Mouse (Mus musculus) embryonic stem cell, embryonic (primary cell): ENCODE data around the gene E2f6.

Experiments used
- CTCF ChIA-PET, 4 experiments: fragments of 300-600 bp in 2 of 4; fragments of 350-600 bp in 2 of 4; sonication (Branson Sonifier 250); formaldehyde crosslinking; loops; one replicate each; lab custom pipeline; 2022; ENCODE audit warnings: inconsistent platforms in 2 of 4; lab: Charles Lee
- POLR2A ChIA-PET, 4 experiments: fragments of 300-600 bp in 2 of 4; fragments of 350-600 bp in 2 of 4; sonication (Branson Sonifier 250); formaldehyde crosslinking; loops; one replicate each; lab custom pipeline; 2022; ENCODE audit warnings: antibody characterized with exemption in 4 of 4, inconsistent platforms in 1 of 4; lab: Charles Lee

Gene E2f6

DNA sequence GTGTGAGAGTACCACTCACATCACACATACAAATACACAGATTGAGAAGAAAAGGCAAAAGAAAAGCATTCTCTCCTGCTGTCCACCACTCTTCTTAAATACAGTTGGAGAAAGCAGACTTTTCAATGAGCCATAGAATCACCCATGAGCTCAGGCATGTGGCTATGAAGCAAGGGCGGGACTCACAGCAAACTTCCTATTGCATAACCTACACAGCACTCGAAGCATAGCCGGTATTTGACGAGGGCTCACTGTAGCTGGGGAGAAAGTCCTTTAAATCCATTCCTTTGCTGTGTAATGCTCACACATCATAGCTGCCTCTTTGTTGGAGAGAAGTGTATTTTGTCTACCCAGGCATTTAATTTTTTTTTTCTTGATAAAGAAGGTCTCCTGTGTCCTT lies 64.5 kb downstream of the E2f6 start:
- CTCF ChIA-PET = interaction anchor here in 1 of 4 experiments (1.8 kb wide), 1 partner anchor 121 kb away, joined by 5 read pairs; no protein-coding TSS in a partner anchor
- POLR2A ChIA-PET = interaction anchor here (0.6 to 1.2 kb wide), 8 partner anchors 8 to 517 kb away, joined by 3 to 6 read pairs (median 4); no protein-coding TSS in a partner anchor

DNA sequence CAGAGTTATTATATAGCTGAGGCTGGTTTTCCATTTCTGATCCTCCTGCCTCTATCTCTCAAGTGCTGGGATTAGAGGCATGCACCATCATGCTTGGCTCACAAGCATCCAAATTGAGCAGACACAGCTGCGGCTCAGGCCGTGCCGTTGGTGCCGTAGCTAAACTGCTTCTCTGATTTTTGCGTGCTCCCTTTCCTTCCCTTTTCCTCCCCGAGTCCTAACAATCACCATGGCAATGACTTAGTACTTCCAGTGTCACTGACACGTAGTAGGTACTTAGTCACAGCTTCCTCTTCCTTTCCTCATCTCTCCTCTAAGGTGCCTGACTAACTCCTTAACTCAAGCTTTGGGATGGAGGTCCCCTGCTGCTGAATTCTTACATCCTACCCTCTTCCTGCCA lies 64.9 kb downstream of the E2f6 start:
- CTCF ChIA-PET = interaction anchor here in 1 of 4 experiments (1.8 kb wide), 1 partner anchor 121 kb away, joined by 5 read pairs; no protein-coding TSS in a partner anchor
- POLR2A ChIA-PET = interaction anchor here (0.6 to 1.2 kb wide), 8 partner anchors 8 to 517 kb away, joined by 3 to 6 read pairs (median 4); no protein-coding TSS in a partner anchor

- ChIA-PET CTCF (no interaction called here), POLR2A (interaction anchor here in 3 of 4 experiments (0.6 to 1.2 kb wide), 5 partner anchors 15 to 68 kb away, joined by 3 to 6 read pairs (median 3); no protein-coding TSS in a partner anchor)
Measured at GRCm38 (mm10) chr12:16876667-16877066, 65.9 kb downstream of the E2f6 start.

DNA sequence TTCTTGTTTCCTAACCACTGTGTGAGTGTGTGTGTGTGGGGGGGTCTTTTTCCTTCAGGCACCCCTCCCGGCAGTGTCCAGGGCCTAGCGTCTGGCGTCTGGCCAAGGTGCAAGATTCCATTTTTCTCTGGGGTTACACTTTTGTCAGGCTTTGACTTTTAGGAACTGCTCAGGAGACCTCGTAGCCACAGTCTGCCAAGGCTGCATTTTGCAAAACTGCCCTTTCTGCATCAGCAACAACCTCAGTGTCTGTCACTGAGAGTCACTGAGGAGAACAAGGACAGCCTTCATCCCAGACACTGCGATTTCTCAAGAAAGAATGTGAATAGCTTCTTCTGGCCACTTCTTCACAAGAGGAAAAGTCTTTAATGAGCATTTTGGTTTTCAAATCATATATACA lies 66.4 kb downstream of the E2f6 start:
- ChIA-PET CTCF (no interaction called here), POLR2A (interaction anchor here in 1 of 4 experiments (1.1 to 3.5 kb wide), 3 partner anchors 17 to 68 kb away, joined by 3 to 16 read pairs (median 3); partner anchors contain the start of gene Rock2)

DNA sequence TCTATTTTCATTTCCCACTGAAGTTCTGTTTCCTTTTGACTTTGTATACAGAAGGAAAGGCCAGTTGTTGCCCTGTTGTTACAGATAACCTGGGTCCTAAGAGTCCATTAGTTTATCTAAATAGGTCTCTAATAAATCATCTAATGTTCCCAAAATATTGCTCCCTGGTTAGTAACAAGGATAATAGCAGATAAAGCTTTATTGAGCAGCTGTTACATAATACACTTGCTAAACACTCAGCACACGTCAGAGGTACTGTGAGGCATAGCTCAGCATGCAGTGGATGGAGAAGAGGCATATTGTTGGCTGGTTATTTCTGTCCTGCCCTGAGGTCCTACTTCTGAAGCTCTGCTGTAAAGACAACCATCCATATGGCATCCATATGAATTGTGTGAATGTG lies 66.9 kb downstream of the E2f6 start:
- POLR2A ChIA-PET = interaction anchor here in 2 of 4 experiments (0.5 to 3.5 kb wide), 4 partner anchors 16 to 69 kb away, joined by 3 to 16 read pairs (median 3); partner anchors contain the start of gene Rock2 (in 1 of the 2)
- CTCF ChIA-PET = no interaction called here

DNA sequence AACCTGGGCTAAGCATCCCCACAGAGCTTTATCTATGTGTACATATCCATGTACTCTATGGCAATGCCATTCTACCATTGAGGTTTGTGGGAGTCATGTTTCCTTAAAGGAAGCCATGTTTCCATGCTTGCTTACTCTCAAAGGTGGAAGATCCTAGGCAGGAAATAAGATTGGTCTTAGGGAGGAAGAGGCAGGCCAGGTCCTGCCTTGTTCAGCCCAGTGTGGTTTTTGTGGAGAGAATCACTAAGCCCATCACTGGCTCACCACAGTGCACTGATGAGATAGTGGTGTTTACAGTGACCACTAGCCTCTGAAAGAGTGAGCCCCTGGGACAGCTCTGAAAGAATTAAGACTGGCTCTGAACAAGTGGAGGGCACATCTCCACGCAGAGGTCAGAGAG lies 68.6 kb downstream of the E2f6 start:
- ChIA-PET POLR2A (interaction anchor here in 2 of 4 experiments (0.5 to 3.5 kb wide), 5 partner anchors 15 to 891 kb away, joined by 3 to 16 read pairs (median 3); partner anchors contain the start of gene Rock2 (in 1 of the 2)), CTCF (no interaction called here)

DNA sequence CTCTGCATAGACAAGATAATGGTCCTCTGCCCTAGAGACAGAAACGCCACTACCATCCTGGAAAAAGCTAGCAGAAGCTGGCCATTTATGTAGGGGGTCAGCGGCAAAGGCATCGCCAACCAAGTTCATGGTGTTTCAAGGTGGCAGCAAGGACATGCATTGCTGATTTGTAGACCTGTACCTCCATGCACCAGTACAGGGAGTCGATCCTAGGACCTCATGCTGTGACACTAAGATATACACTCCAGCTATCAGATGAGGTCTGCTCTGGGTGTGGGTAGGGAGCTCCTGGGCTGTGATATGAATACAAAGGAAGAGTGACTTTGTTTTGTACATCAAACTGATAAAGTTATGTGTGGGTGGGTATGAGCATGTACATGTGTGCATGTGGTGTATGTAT lies 69.3 kb downstream of the E2f6 start:
- CTCF ChIA-PET = no interaction called here
- POLR2A ChIA-PET = interaction anchor here in 2 of 4 experiments (1.0 to 3.5 kb wide), 5 partner anchors 11 to 49 kb away, joined by 3 to 16 read pairs (median 3); partner anchors contain the start of gene Rock2 (in 2 of the 2)

DNA sequence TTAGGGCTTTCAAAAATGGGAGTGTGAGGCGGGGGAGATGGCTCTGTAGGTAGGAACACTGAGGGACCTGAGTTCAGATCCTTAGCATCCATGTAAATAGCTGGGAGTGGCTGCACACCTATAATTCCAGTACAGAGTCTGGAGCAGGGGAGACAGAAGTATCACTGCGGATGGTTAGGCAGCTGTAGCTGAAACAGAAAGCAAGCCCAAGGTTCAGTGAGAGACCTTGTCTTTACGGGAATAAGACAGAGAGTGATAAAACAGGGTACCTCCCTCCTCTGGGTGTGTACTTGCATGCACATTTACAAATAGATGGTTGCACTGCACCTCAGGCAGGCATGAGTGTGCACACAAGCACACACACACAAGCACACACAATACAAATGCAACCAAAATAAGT lies 71.7 kb downstream of the E2f6 start:
- CTCF ChIA-PET = no interaction called here
- POLR2A ChIA-PET = interaction anchor here in 3 of 4 experiments (1.5 to 3.1 kb wide), 5 partner anchors 10 to 13 kb away, joined by 3 to 15 read pairs (median 10); partner anchors contain the start of gene Rock2 (in 3 of the 3)

DNA sequence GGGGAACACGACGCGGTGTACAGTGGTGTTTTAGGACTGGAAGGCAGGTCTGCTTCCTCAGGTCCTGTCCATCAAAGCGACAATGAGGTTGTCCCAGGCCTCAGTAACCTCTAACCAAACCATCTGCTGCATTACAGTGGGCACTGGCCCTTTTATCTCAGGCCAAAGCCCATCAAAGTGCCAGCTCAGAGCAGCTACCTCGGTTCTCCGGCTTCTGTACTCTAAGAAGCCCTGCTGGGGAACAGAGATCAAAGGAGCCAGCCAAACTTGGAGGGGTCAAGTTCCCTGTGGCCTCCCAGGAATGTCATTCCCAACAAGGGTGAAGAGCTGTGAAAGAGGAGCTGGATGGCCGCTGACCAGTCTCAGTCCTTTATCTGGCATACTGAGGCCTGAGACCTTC lies 72.3 kb downstream of the E2f6 start:
- CTCF ChIA-PET = no interaction called here

DNA sequence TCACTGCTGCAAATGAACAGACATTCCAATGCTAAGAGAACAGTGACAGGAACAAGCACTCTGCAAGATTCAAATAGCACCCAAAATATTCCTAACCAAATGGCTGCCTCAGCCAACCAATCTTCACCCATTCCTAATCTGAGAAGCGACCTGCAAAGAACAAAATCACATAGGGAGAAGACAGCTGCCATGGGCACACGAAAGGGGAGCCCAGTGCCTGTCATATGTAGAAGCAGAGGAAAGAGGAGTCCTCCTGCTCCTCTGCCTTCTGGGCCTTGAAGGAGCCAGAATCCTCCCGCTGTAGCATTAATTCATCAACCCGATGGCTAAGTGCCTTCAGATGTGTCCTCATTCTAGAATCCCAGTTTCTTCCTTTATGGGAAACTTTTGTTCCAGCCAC lies 73.8 kb downstream of the E2f6 start:
- ChIA-PET POLR2A (no interaction called here), CTCF (no interaction called here)

More for the DNA sequence above, 72.3 kb downstream of the E2f6 start:
- POLR2A ChIA-PET = interaction anchor here in 3 of 4 experiments (0.6 to 2.9 kb wide), 8 partner anchors 8 to 20 kb away, joined by 3 to 11 read pairs (median 6); partner anchors contain the start of gene Rock2 (in 3 of the 3)

DNA sequence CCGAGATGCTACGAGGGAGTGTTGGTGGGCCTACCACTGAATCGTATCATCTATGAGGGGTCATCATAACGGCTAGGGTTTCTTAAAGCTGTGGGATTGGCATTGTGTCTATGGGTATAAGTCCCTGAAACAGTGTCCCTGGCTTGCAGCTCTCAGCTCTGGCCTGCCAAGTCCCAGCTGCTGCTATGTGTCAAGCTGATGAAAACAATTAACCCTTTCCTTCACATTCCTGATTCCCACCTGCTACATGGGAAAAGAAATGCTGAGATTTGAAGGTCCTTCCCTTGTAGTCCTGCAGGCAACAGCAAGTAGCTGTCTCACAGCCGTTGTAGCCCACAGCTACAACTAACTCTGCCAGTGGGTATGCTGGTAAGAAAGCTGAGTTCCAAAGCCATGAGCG lies 75.6 kb downstream of the E2f6 start:
- CTCF ChIA-PET = interaction anchor here in 2 of 4 experiments (0.5 to 0.6 kb wide), 2 partner anchors 143 to 447 kb away, joined by 3 read pairs; no protein-coding TSS in a partner anchor

More for the DNA sequence above, 75.6 kb downstream of the E2f6 start:
- POLR2A ChIA-PET = interaction anchor here in 2 of 4 experiments (0.9 to 1.4 kb wide), 2 partner anchors 9 to 10 kb away, joined by 3 read pairs; no protein-coding TSS in a partner anchor
